Mouse (Mus musculus) limb, embryonic 14.5 days (tissue): ENCODE measurements around the gene Sac3d1. TPM values are rescaled to one million over a fixed set of nuclear protein-coding genes. Genes with fewer than 3 reads are reported as not detected.

ENCODE experiments used
- ATAC-seq: fragments of 200-750 bp; cut with Nextera tagmentation; 2 replicates; pipeline ENCODE4 v1.8.0; 2017; ENCODE audit warnings: low read depth, moderate number of reproducible peaks, moderate TSS enrichment; ENCODE audit not compliant: low FRiP score
- DNase-seq: peaks from one replicate; pipeline ENCODE4 v3.0.0-alpha.2; 2015; ENCODE audit warnings: low spot score
- H3K27ac ChIP-seq: fragments of 300-500 bp; sonication (generic); replicated peaks from 2 replicates; pipeline ENCODE4 v1.5.1; 2014; ENCODE audit warnings: low read depth, mild to moderate bottlenecking, low read length, moderate library complexity, mixed read lengths
- H3K27me3 ChIP-seq: fragments of 300-500 bp; sonication (generic); 2 replicates; pipeline ENCODE4 v1.6.1; 2014; ENCODE audit warnings: low read length, mixed read lengths; ENCODE audit not compliant: control insufficient read depth, insufficient read depth
- H3K36me3 ChIP-seq: fragments of 300-500 bp; sonication (generic); 2 replicates; pipeline ENCODE4 v1.6.1; 2014; ENCODE audit warnings: mild to moderate bottlenecking, low read length, moderate library complexity, mixed read lengths; ENCODE audit not compliant: control insufficient read depth, insufficient read depth
- H3K4me1 ChIP-seq: fragments of 300-500 bp; sonication (generic); 2 replicates; pipeline ENCODE4 v1.6.1; 2014; ENCODE audit warnings: antibody characterized with exemption, low read length, mixed read lengths; ENCODE audit not compliant: control insufficient read depth, insufficient read depth
- H3K4me2 ChIP-seq: fragments of 300-500 bp; sonication (generic); replicated peaks from 2 replicates; pipeline ENCODE4 v1.6.1; 2014; ENCODE audit warnings: low read depth, mild to moderate bottlenecking, low read length, moderate library complexity; ENCODE audit not compliant: severe bottlenecking
- H3K4me3 ChIP-seq: fragments of 300-500 bp; sonication (generic); replicated peaks from 2 replicates; pipeline ENCODE4 v1.5.1; 2014; ENCODE audit warnings: low read length
- H3K9ac ChIP-seq: fragments of 300-500 bp; sonication (generic); 2 replicates; pipeline ENCODE4 v1.6.1; 2014; ENCODE audit warnings: mild to moderate bottlenecking, low read depth, low read length, moderate library complexity; ENCODE audit not compliant: severe bottlenecking
- H3K9me3 ChIP-seq: fragments of 300-500 bp; sonication (generic); 2 replicates; pipeline ENCODE4 v1.6.1; 2016; ENCODE audit warnings: low read length; ENCODE audit not compliant: control insufficient read depth
- POLR2A ChIP-seq: fragments of 200-500 bp; IDR thresholded peaks from 2 replicates; pipeline ENCODE4 v1.8.0; 2012; ENCODE audit warnings: inconsistent platforms, mild to moderate bottlenecking, moderate library complexity, borderline replicate concordance; ENCODE audit not compliant: insufficient read depth, insufficient read length; ENCODE audit errors: extremely low read depth
- WGBS: fragments of 180-500 bp; shearing (Covaris S2); extraction: QIAGEN DNeasy Blood & Tissue Kit; methylation state at CpG from one replicate; pipeline ENCODE4 v1.1.7; 2014; 5-methylcytosine and 5-hydroxymethylcytosine counted together
- polyA plus RNA-seq, 2 experiments: library from polyadenylated mRNA; depleted of rRNA in 1 of 2; stranded (reverse) in 1 of 2; unstranded in 1 of 2; fragments of >200 nt; fragmentation: Nextera tagmentation in 1 of 2; extraction: Ambion mirVana in 1 of 2; gene quantifications; 2 replicates each; pipeline versions ENCODE4 v1.2.1 to v1.2.3; 2012 to 2014

Sac3d1 gene
- polyA plus RNA-seq (2012; rRNA removed) (45.6 and 57.9 TPM in 2 replicates), polyA plus RNA-seq (2014; fragmentation: Nextera tagmentation; extraction: Ambion mirVana) (53.8 and 55.9 TPM in 2 replicates)

GRCm38 (mm10) chr19:6117986-6118676 is at the start of gene Sac3d1:
Gene Sac3d1, minus strand, starts transcription at chr19:6118650.
- Histone ChIP-seq H3K27ac (peak within 1 kb of the TSS; percentile 93), H3K36me3 (peaks cover 31% of the 10 kb centered on the region), H3K9ac (peak within 1 kb of the TSS; percentile 79), H3K4me1 (peaks cover 10% of the 10 kb centered on the region), H3K4me3 (peak within 1 kb of the TSS; percentile 88), H3K27me3 (no peaks in the 10 kb centered on the region), H3K4me2 (peak within 1 kb of the TSS; percentile 83), H3K9me3 (no peaks in the 10 kb centered on the region)
- peak; percentile 96 for DNase-seq
- peak; percentile 81; the same call in 1 of the 2 replicates for TF ChIP-seq POLR2A
- under 1% methylated on average over 67 of the region's 77 CpGs for WGBS
- ATAC-seq: peak; percentile 90

- Histone ChIP-seq H3K4me2 (no peak overlapping the region), H3K36me3 (no peaks in the 10 kb centered on the region), H3K9me3 (no peaks in the 10 kb centered on the region), H3K27ac (no peak overlapping the region), H3K4me3 (no peak overlapping the region), H3K9ac (no peak overlapping the region), H3K4me1 (no peaks in the 10 kb centered on the region), H3K27me3 (no peaks in the 10 kb centered on the region)
- ATAC-seq: no peak
- WGBS: 79% methylated on average over 4 of the region's 4 CpGs
- no peak for TF ChIP-seq POLR2A
- DNase-seq: no peak
These were observed 48.3 kb upstream of the Sac3d1 start for GRCm38 (mm10) chr19:6166750-6167149.

- ATAC-seq (no peak), DNase-seq (no peak)
- 61% methylated on average over 10 of the region's 10 CpGs for WGBS
These were observed 45.6 kb upstream of the Sac3d1 start for GRCm38 (mm10) chr19:6163872-6164547.

DNA sequence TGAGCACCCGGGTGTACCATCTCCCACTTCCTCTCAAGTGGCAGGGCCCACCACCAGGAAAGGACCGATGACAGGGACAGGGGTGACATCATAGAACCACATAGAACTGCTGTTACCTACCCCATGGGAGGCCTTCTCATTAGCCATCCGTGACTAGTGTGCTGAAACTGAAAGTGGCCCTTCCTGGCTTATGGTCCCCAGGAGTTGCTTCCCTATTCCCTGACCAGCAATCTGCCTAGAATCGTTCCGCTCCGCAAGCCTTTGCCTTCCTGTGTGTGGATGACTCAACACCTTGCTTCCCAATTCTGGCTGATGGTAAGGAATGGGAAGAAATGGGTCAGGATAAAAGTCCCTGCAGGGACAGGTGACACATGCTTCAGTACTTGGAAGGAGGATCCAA is 38.8 kb upstream of the Sac3d1 start:
- TF ChIP-seq POLR2A: no peak
- 77% methylated on average over 6 of the region's 6 CpGs for WGBS
- Histone ChIP-seq H3K4me1 (no peaks in the 10 kb centered on the region), H3K4me3 (no peak overlapping the region), H3K4me2 (no peak overlapping the region), H3K27me3 (no peaks in the 10 kb centered on the region), H3K36me3 (no peaks in the 10 kb centered on the region), H3K27ac (no peak overlapping the region), H3K9ac (no peak overlapping the region), H3K9me3 (no peaks in the 10 kb centered on the region)
- DNase-seq (no peak), ATAC-seq (no peak)

More at GRCm38 (mm10) chr19:6163872-6164547, 45.6 kb upstream of the Sac3d1 start:
- Histone ChIP-seq H3K4me3 (no peak overlapping the region), H3K27me3 (no peaks in the 10 kb centered on the region), H3K27ac (no peak overlapping the region), H3K9ac (no peak overlapping the region), H3K4me1 (no peaks in the 10 kb centered on the region), H3K4me2 (no peak overlapping the region), H3K36me3 (no peaks in the 10 kb centered on the region), H3K9me3 (no peaks in the 10 kb centered on the region)
- no peak for TF ChIP-seq POLR2A

GRCm38 (mm10) chr19:6156372-6156771 is 37.9 kb upstream of the Sac3d1 start:
- Histone ChIP-seq H3K36me3 (no peaks in the 10 kb centered on the region), H3K4me2 (no peak overlapping the region), H3K27ac (no peak overlapping the region), H3K4me1 (no peaks in the 10 kb centered on the region), H3K9ac (no peak overlapping the region), H3K27me3 (no peaks in the 10 kb centered on the region), H3K4me3 (no peak overlapping the region), H3K9me3 (no peaks in the 10 kb centered on the region)
- DNase-seq (no peak), ATAC-seq (no peak)
- 62% methylated on average over 8 of the region's 8 CpGs for WGBS
- no peak for TF ChIP-seq POLR2A
